ENCODE assay signal across 23 mouse cellular contexts in the genomic region with DNA sequence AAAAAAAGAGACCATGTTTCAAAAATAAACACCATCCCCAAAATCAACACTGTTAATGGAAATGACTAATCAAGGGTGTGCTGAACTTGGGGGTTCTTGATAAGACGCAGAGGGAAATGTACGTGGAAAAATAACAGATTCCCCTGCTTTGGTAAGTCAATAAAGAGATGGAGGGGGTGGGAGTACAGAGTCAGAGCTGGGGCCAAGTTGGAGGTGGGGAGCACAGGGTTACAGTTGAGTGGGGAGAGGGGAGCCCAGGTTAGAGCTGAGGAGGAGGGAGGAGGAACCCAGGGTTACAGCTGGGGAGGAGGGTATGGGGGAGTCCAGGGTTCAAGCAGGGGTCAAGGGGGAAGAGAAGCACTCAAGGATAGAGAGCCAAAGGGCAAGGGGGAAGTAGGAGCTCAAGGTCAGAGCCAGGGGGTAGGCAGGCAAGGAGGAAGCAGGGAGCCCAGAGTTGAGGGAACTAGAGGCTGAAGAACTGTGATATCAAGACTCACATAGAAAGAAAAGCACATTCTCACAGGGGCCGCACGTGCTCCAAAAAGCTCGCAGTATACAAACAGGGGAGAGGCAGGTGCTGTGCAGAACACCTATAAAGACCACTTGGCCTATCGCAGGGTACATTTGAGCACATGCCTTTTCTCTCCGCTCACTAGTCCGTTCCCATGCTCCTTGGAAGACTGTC.
DNase-seq lines count a peak whose midpoint lies in the region; ATAC-seq and TF ChIP-seq lines count a peak whose summit lies in the region.
"Had no signal": no experiment of that assay in that cellular context is flagged by ENCODE, and none has a peak within 500 bp of the region (broad histone marks: within the 10 kb centered on the region; RNA-seq: fewer than 3 reads in every experiment).

No protein-coding gene starts in this region.

- no peak for TF ChIP-seq CTCF in stomach, postnatal 0 days (IDR thresholded peaks at IDR 0.05; ENCODE audit: low read depth)

- H3K4me2 ChIP-seq in forebrain, embryonic 16.5 days (ENCODE audit: low read length): no peak overlapping the region
- no peak overlapping the region for H3K4me2 ChIP-seq in lung, embryonic 16.5 days (ENCODE audit: low read depth, low read length)
- H3K4me2 ChIP-seq in stomach, embryonic 14.5 days (replicated peaks; ENCODE audit: low read depth, low read length): no peak overlapping the region
- H3K4me2 ChIP-seq in stomach, postnatal 0 days (replicated peaks; ENCODE audit: low read depth): no peak overlapping the region
- H3K4me2 ChIP-seq: embryonic facial prominence, embryonic 12.5 days; embryonic facial prominence, embryonic 15.5 days; forebrain, embryonic 12.5 days; forebrain, embryonic 15.5 days; heart, embryonic 12.5 days; heart, embryonic 15.5 days; hindbrain, embryonic 14.5 days had no signal

- no peak for DNase-seq in forebrain, embryonic 10.5 days (ENCODE audit: extremely low spot score, low spot score)
- no peak for DNase-seq in lung, adult 18-20 months
- DNase-seq in stomach, postnatal 0 days (ENCODE audit: low spot score): peak; percentile 50
- no peak for DNase-seq in gastrocnemius, postnatal 10 days
- no peak for DNase-seq in adrenal gland, postnatal 10 days
- DNase-seq: adrenal gland, adult 8-10 months; adrenal gland, postnatal 36 days; cerebellum, adult 18-20 months; cerebellum, adult 9-10 months; cerebellum, postnatal 14 days; gastrocnemius, postnatal 25 days; heart, postnatal 36 days had no signal

- H3K36me3 ChIP-seq in forebrain, embryonic 10.5 days (replicated peaks): no peaks in the 10 kb centered on the region
- no peaks in the 10 kb centered on the region for H3K36me3 ChIP-seq in forebrain, embryonic 16.5 days (ENCODE audit: control insufficient read depth, insufficient read depth)
- no peaks in the 10 kb centered on the region for H3K36me3 ChIP-seq in lung, embryonic 16.5 days (ENCODE audit: control insufficient read depth, insufficient read depth, low read length)
- no peaks in the 10 kb centered on the region for H3K36me3 ChIP-seq in stomach, embryonic 14.5 days (ENCODE audit: control insufficient read depth, insufficient read depth, low read length)
- no peaks in the 10 kb centered on the region for H3K36me3 ChIP-seq in stomach, postnatal 0 days (ENCODE audit: control insufficient read depth, insufficient read depth, low read length)
- H3K36me3 ChIP-seq: embryonic facial prominence, embryonic 12.5 days; embryonic facial prominence, embryonic 15.5 days; forebrain, embryonic 12.5 days; forebrain, embryonic 15.5 days; heart, embryonic 12.5 days; heart, embryonic 15.5 days had no signal

- WGBS in forebrain, embryonic 10.5 days: 93% methylated on average over 8 of the region's 8 CpGs
- WGBS in forebrain, embryonic 16.5 days: 95% methylated on average over 8 of the region's 8 CpGs
- WGBS in lung, embryonic 16.5 days: 58% methylated on average over 8 of the region's 8 CpGs
- 79% methylated on average over 8 of the region's 8 CpGs for WGBS in stomach, embryonic 14.5 days
- WGBS in stomach, postnatal 0 days: 67% methylated on average over 8 of the region's 8 CpGs

- H3K27me3 ChIP-seq in forebrain, embryonic 10.5 days (ENCODE audit: poor library complexity, severe bottlenecking): 0 out of 2 replicates have a peak, but pooled peaks cover 5% of the 10 kb centered on the region
- H3K27me3 ChIP-seq in forebrain, embryonic 16.5 days (replicated peaks; ENCODE audit: control insufficient read depth, insufficient read depth, low read length): no peaks in the 10 kb centered on the region
- H3K27me3 ChIP-seq in lung, embryonic 16.5 days (ENCODE audit: control insufficient read depth, insufficient read depth, low read depth, low read length): no peaks in the 10 kb centered on the region
- no peaks in the 10 kb centered on the region for H3K27me3 ChIP-seq in stomach, embryonic 14.5 days (ENCODE audit: control insufficient read depth, insufficient read depth, low read length)
- H3K27me3 ChIP-seq in stomach, postnatal 0 days (ENCODE audit: control insufficient read depth, insufficient read depth, low read length): no peaks in the 10 kb centered on the region
- H3K27me3 ChIP-seq: embryonic facial prominence, embryonic 12.5 days; embryonic facial prominence, embryonic 15.5 days; forebrain, embryonic 12.5 days; forebrain, embryonic 15.5 days had no signal

- H3K27ac ChIP-seq in forebrain, embryonic 10.5 days: 0 out of 2 replicates have a peak overlapping the region, but pooled peaks have one; percentile 40
- H3K27ac ChIP-seq in forebrain, embryonic 16.5 days (ENCODE audit: low read length): no peak overlapping the region
- no peak overlapping the region for H3K27ac ChIP-seq in lung, embryonic 16.5 days (ENCODE audit: low read length)
- peak overlapping the region; percentile 15; the same call in 1 of the 2 replicates for H3K27ac ChIP-seq in stomach, embryonic 14.5 days (ENCODE audit: low read length)
- no peak overlapping the region for H3K27ac ChIP-seq in stomach, postnatal 0 days (replicated peaks)
- H3K27ac ChIP-seq: embryonic facial prominence, embryonic 12.5 days; embryonic facial prominence, embryonic 15.5 days; forebrain, embryonic 12.5 days; forebrain, embryonic 15.5 days; heart, embryonic 15.5 days; hindbrain, embryonic 14.5 days had no signal

- no peak overlapping the region for H3K4me3 ChIP-seq in forebrain, embryonic 10.5 days
- H3K4me3 ChIP-seq in forebrain, embryonic 16.5 days (replicated peaks; ENCODE audit: low read length): no peak overlapping the region
- H3K4me3 ChIP-seq in lung, embryonic 16.5 days (ENCODE audit: low read length): no peak overlapping the region
- H3K4me3 ChIP-seq in stomach, embryonic 14.5 days (ENCODE audit: low read depth, low read length): no peak overlapping the region
- H3K4me3 ChIP-seq in stomach, postnatal 0 days (ENCODE audit: low read depth, low read length): no peak overlapping the region
- H3K4me3 ChIP-seq: embryonic facial prominence, embryonic 12.5 days; embryonic facial prominence, embryonic 15.5 days; forebrain, embryonic 12.5 days; forebrain, embryonic 15.5 days; heart, embryonic 12.5 days; heart, embryonic 15.5 days had no signal

- no peak for ATAC-seq in forebrain, embryonic 16.5 days
- ATAC-seq in lung, embryonic 16.5 days (ENCODE audit: low read depth): 0 out of 2 replicates have a peak, but pooled peaks have one; percentile 17
- peak; percentile 79 for ATAC-seq in stomach, embryonic 14.5 days (ENCODE audit: insufficient number of reproducible peaks, insufficient read depth, low FRiP score, low read depth)
- ATAC-seq in stomach, postnatal 0 days (ENCODE audit: low FRiP score, low TSS enrichment): peak; percentile 55
- ATAC-seq: activated CD4-positive, CD25-positive, alpha-beta regulatory T cell, adult 4 months; forebrain, embryonic 15.5 days had no signal

- TF ChIP-seq EP300 in stomach, postnatal 0 days (optimal IDR thresholded peaks at IDR 0.05): no peak

- H3K9ac ChIP-seq in forebrain, embryonic 16.5 days (replicated peaks; ENCODE audit: low read depth, low read length): no peak overlapping the region
- no peak overlapping the region for H3K9ac ChIP-seq in lung, embryonic 16.5 days (ENCODE audit: low read length)
- no peak overlapping the region for H3K9ac ChIP-seq in stomach, embryonic 14.5 days (replicated peaks; ENCODE audit: low read depth, low read length)
- H3K9ac ChIP-seq in stomach, postnatal 0 days (ENCODE audit: low read length): no peak overlapping the region
- H3K9ac ChIP-seq: embryonic facial prominence, embryonic 12.5 days; embryonic facial prominence, embryonic 15.5 days; forebrain, embryonic 12.5 days; forebrain, embryonic 15.5 days; heart, embryonic 12.5 days; heart, embryonic 15.5 days; hindbrain, embryonic 14.5 days had no signal

- peaks cover 31% of the 10 kb centered on the region for H3K4me1 ChIP-seq in forebrain, embryonic 10.5 days
- no peaks in the 10 kb centered on the region for H3K4me1 ChIP-seq in forebrain, embryonic 16.5 days (replicated peaks; ENCODE audit: control insufficient read depth, insufficient read depth, low read length)
- H3K4me1 ChIP-seq in lung, embryonic 16.5 days (replicated peaks; ENCODE audit: control insufficient read depth, insufficient read depth, low read length): peaks cover 5% of the 10 kb centered on the region
- peaks cover 5% of the 10 kb centered on the region; the same call in 1 of the 2 replicates for H3K4me1 ChIP-seq in stomach, embryonic 14.5 days (ENCODE audit: control insufficient read depth, insufficient read depth, low read length)
- no peaks in the 10 kb centered on the region for H3K4me1 ChIP-seq in stomach, postnatal 0 days (replicated peaks; ENCODE audit: control insufficient read depth, insufficient read depth)
- H3K4me1 ChIP-seq: embryonic facial prominence, embryonic 15.5 days; heart, embryonic 15.5 days had no signal

- no peaks in the 10 kb centered on the region for H3K9me3 ChIP-seq in forebrain, embryonic 10.5 days
- H3K9me3 ChIP-seq in forebrain, embryonic 16.5 days (ENCODE audit: control insufficient read depth, low read length): no peaks in the 10 kb centered on the region
- H3K9me3 ChIP-seq in lung, embryonic 16.5 days (ENCODE audit: control insufficient read depth, low read length): no peaks in the 10 kb centered on the region
- H3K9me3 ChIP-seq in stomach, embryonic 14.5 days (ENCODE audit: control insufficient read depth, low read depth, low read length): no peaks in the 10 kb centered on the region
- no peaks in the 10 kb centered on the region for H3K9me3 ChIP-seq in stomach, postnatal 0 days (ENCODE audit: control insufficient read depth, low read length)
- H3K9me3 ChIP-seq: embryonic facial prominence, embryonic 12.5 days; embryonic facial prominence, embryonic 15.5 days; forebrain, embryonic 12.5 days; forebrain, embryonic 15.5 days; heart, embryonic 12.5 days; heart, embryonic 15.5 days had no signal

Comparison
In these comparisons a context has a peak if more than half of its experiments do, and no peak if none do; other contexts are left out.
1. H3K27ac ChIP-seq: peak in forebrain, embryonic 10.5 days (single experiment) and stomach, embryonic 14.5 days (single experiment); none in forebrain, embryonic 16.5 days (single experiment), lung, embryonic 16.5 days (single experiment) and stomach, postnatal 0 days (single experiment).